Mouse (Mus musculus): ENCODE measurements around the gene Scnn1b. TPM values are rescaled to one million over a fixed set of nuclear protein-coding genes. Genes with fewer than 3 reads are reported as not detected.

The Scnn1b gene
- polyA plus RNA-seq, 1 experiment from 2014 or later, result 0.30 TPM

DNA sequence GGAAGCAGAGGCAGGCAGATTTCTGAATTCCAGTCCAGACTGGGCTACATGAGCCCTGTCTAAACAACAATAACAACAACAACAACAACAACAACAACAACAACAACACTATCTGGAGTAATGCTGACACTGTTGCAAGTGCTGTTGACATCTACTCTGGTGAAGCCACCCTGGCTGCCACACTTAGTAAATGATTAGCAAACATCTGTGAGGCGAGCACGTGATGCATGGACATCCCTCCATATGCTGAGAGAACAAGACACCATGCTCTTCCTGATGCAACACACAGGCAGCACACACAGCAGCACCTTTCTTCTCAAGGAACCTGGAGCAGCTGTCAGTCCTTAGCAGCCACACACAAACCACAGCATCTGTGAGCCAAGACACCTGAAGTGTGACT, 63.0 kb downstream of the Scnn1b start:
- no peak for ATAC-seq
- no peak overlapping the region for H3K9ac ChIP-seq
- 73% methylated on average over 2 of the region's 2 CpGs for WGBS
- no peak overlapping the region for H3K27ac ChIP-seq
- no peaks in the 10 kb centered on the region for H3K4me1 ChIP-seq (replicated peaks)
- H3K4me3 ChIP-seq (replicated peaks), result no peak overlapping the region
- no peak overlapping the region for H3K4me2 ChIP-seq (replicated peaks)
- H3K27me3 ChIP-seq (replicated peaks), result no peaks in the 10 kb centered on the region
- H3K9me3 ChIP-seq, result no peaks in the 10 kb centered on the region
- peaks cover 6% of the 10 kb centered on the region; the same call in 1 of the 2 replicates for H3K36me3 ChIP-seq

DNA sequence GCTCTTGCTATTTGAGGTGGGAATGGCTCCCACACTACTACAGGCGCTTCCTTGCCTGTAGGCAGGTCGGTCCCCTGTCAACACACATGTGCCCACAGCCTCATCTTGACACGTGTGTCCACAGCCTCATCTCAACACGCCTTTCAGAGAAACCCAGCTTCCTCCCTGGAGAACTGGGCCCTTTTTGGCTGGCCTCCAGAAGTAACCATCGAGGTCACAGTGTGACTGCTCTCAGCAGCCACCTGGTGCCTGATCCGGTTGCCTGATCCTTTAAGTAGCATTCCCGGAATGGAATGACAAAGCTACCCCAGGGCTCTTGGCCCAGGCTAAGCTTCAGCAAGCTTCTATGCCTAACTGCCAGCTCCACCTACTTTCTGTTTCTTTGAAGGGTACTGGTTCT, 66.4 kb downstream of the Scnn1b start:
- Histone ChIP-seq H3K9me3 (no peaks in the 10 kb centered on the region), H3K4me3 (replicated peaks) (no peak overlapping the region), H3K27ac (no peak overlapping the region), H3K36me3 (0 out of 2 replicates have a peak, but pooled peaks cover 6% of the 10 kb centered on the region), H3K4me1 (replicated peaks) (peaks cover under 1% of the 10 kb centered on the region), H3K27me3 (replicated peaks) (no peaks in the 10 kb centered on the region), H3K4me2 (replicated peaks) (no peak overlapping the region), H3K9ac (no peak overlapping the region)
- no peak for ATAC-seq
- WGBS, result 60% methylated on average over 7 of the region's 7 CpGs

DNA sequence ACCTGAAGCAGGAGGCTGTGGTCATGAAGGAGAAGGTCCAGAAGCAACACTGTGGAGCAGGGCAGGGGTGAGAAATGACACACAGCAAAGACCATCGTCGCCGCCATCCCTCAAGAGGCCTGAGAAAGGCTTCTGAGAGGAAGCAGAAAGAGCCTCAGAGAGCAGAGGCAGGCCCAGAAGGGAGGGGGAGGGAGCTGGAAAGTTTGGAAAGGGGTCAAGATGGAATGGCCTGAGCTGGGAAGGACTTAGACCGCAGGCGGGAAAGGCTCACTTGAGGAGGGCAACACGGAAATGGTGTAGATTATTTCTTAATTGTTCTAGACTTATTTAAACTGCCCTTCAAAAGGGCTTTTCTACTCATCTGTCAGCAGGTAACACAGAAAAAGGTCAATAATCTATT, 68.8 kb downstream of the Scnn1b start:
- Histone ChIP-seq H3K4me2 (replicated peaks) (no peak overlapping the region), H3K9me3 (no peaks in the 10 kb centered on the region), H3K9ac (no peak overlapping the region), H3K27ac (no peak overlapping the region), H3K27me3 (replicated peaks) (no peaks in the 10 kb centered on the region), H3K36me3 (no peaks in the 10 kb centered on the region), H3K4me1 (replicated peaks) (peaks cover 4% of the 10 kb centered on the region), H3K4me3 (replicated peaks) (no peak overlapping the region)
- WGBS, result 70% methylated on average over 6 of the region's 6 CpGs
- ATAC-seq, result no peak

DNA sequence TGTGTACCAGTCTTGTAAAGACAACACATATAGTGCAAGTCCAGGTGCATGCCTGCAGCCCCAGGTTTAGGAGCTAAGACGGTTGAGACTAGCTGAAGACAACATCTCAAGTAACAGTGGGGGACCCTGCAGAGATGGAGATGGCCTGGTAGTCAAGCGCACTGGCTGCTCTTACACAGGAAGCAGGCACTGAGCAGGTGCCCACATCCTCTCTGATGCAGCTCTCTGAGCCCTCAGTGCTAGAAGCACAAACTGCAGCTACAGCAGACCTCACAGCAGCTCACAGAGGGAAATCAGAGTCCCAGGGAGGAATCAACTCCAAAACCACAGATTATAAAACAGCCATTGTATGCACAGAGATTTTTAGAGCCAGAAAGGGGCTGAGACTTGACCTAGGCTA, 69.5 kb downstream of the Scnn1b start:
- Histone ChIP-seq H3K9me3 (no peaks in the 10 kb centered on the region), H3K27ac (no peak overlapping the region), H3K4me1 (replicated peaks) (peaks cover 4% of the 10 kb centered on the region), H3K4me2 (replicated peaks) (no peak overlapping the region), H3K9ac (no peak overlapping the region), H3K4me3 (replicated peaks) (no peak overlapping the region), H3K36me3 (no peaks in the 10 kb centered on the region), H3K27me3 (replicated peaks) (no peaks in the 10 kb centered on the region)
- no peak for ATAC-seq
- 83% methylated on average over 2 of the region's 2 CpGs for WGBS

DNA sequence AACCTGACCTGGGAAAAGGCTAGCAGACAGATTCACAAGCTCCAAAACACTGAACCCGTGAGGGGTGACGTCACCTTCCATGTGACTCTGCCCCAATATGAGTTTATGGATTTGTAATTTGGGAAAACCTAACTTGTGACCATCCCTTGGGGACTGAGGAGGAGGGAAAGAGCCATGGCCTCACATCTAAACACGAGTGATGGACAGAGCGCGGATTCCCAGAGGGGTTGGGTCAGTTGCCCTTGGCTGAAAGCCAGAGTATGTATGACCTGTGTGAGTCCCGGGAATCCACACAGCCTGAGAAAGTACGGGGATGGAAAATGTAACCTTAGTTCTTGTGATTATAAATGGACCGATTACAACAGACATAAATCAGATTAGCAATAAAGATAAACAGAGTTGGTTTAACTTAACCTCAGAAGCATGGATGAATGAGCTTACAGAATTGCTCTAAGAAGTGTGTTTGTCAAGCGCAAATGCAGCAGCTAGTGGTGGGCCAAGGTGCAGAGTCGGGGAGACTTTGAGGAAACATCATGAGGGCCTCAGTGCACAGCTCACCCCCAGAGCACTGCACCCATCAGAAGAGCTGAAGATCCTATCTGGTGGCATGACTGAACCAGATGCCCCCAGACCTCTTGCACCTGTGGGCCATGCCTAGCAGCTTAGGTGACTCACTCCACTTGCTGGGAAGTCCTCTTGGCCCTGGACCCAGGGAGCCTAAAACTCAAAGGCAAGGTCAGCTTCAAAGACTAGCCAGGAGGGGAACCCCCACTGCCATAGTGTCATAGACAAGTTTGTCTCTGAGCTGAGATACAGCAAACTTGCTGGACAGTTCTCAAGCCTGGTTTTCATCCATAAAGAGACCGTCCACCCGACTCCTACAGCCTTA, 71.3 kb downstream of the Scnn1b start:
- no peaks in the 10 kb centered on the region for H3K36me3 ChIP-seq
- no peaks in the 10 kb centered on the region for H3K27me3 ChIP-seq (replicated peaks)
- H3K4me2 ChIP-seq (replicated peaks), result no peak overlapping the region
- H3K9me3 ChIP-seq, result no peaks in the 10 kb centered on the region
- H3K4me3 ChIP-seq (replicated peaks), result no peak overlapping the region
- peaks cover 4% of the 10 kb centered on the region for H3K4me1 ChIP-seq (replicated peaks)
- H3K9ac ChIP-seq, result no peak overlapping the region
- H3K27ac ChIP-seq, result no peak overlapping the region
- peak; percentile 28; the same call in 1 of the 2 replicates for ATAC-seq
- WGBS, result 40% methylated on average over 12 of the region's 12 CpGs

DNA sequence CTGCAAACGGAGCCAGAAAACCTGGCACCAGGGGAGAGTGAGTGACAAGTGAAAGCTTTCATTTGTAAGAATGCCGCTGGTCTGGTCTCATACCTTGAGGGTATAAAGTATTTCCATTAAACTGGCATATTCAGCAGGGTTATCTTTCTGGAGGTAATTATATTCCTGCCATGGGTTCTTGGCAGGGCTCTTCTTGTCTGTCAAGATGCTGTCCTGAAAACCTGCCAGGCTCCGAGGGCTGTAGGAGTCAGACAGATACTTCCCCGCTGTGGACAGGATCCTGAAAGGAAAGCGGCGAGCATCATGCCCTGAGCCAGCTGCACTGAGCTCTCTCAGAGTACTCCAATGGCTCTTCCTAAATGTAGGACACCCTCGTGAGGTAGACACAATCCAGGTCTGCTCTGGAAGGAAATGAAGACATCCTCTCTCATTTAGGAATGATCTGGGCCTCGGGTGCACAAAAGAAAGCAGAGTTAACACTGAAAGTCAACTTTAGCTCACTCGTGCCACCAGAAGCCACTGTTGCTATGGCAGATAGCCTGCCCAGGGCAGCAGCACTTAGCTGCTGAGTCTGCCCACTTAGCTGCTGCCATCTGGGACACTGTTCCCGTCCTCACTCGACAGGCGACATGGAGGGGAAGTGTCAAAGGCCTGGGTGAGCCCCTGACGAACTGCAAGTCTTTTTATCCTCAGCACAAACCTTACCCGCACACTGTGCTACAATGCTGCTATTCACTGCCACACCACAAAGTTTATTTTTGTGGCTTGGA, 72.2 kb downstream of the Scnn1b start:
- ATAC-seq, result no peak

DNA sequence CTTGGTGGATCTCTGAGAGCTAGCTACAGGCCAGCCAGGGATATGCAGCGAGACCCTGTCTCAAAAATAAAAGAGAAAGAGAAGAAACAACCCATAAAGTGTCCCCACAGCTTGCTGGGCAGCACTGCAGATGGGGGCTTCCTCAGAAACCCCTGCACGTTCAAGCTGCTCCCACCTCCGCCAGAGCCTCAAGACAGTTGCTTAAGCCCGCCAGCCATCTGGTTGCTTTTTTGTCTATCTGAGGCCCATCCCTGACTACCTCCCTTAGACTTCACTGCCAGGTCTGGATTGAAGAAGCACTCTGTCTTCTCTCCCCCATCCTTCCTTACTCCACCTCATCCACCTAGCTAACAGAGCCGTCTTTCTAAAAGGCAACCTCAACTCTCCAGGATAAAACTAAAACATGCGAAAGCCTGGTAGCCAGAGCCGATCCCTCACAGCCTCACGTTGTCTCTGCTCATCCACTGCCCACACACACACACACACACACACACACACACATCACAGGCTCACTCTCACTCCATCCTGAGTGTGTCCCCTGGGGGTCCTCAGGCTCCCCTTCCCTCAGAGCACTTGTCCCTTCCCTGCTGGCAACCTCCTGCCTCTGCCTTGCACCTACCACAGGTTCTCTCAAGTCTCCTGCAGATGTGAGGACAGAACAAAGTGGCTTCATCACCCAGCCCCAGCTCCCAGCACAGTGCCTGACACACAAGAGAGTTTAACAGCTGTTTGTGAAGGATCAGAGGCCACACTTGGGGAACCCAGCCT, 73.5 kb downstream of the Scnn1b start:
- no peak overlapping the region for H3K27ac ChIP-seq
- H3K36me3 ChIP-seq, result 0 out of 2 replicates have a peak, but pooled peaks cover under 1% of the 10 kb centered on the region
- H3K4me2 ChIP-seq (replicated peaks), result no peak overlapping the region
- H3K9ac ChIP-seq, result no peak overlapping the region
- H3K4me1 ChIP-seq (replicated peaks), result peaks cover 4% of the 10 kb centered on the region
- H3K27me3 ChIP-seq (replicated peaks), result no peaks in the 10 kb centered on the region
- no peak for ATAC-seq
- no peaks in the 10 kb centered on the region for H3K9me3 ChIP-seq
- no peak overlapping the region for H3K4me3 ChIP-seq (replicated peaks)
- 69% methylated on average over 8 of the region's 8 CpGs for WGBS

More for the DNA sequence above, 72.2 kb downstream of the Scnn1b start:
- H3K4me3 ChIP-seq (replicated peaks), result no peak overlapping the region
- H3K9me3 ChIP-seq, result no peaks in the 10 kb centered on the region
- H3K4me1 ChIP-seq (replicated peaks), result peaks cover 4% of the 10 kb centered on the region
- no peak overlapping the region for H3K9ac ChIP-seq
- no peaks in the 10 kb centered on the region for H3K27me3 ChIP-seq (replicated peaks)
- no peak overlapping the region for H3K4me2 ChIP-seq (replicated peaks)
- no peak overlapping the region for H3K27ac ChIP-seq
- H3K36me3 ChIP-seq, result no peaks in the 10 kb centered on the region
- WGBS, result 69% methylated on average over 14 of the region's 14 CpGs

DNA sequence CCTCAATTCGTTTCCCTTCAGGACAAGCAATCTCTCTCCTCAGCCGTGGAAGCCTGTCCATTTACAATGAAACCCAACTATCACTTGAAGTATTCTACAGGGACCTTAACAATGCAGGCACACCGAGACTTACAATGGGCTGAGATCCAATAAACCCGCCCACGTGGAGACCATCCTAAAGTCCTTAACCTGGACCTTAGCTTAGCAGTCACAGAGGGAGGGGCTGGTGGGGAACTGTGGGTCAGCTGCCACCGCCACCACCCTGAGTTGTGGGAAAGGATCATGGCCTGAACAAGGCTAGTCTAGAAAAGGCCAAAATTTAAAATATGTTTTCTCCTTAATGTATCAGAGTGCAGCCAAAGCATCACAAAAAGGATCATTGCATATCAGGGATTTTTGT, 74.4 kb downstream of the Scnn1b start:
- no peaks in the 10 kb centered on the region for H3K27me3 ChIP-seq (replicated peaks)
- no peaks in the 10 kb centered on the region for H3K9me3 ChIP-seq
- H3K36me3 ChIP-seq, result 0 out of 2 replicates have a peak, but pooled peaks cover 4% of the 10 kb centered on the region
- no peak overlapping the region for H3K4me2 ChIP-seq (replicated peaks)
- H3K27ac ChIP-seq, result no peak overlapping the region
- peaks cover 4% of the 10 kb centered on the region for H3K4me1 ChIP-seq (replicated peaks)
- H3K4me3 ChIP-seq (replicated peaks), result no peak overlapping the region
- WGBS, result 65% methylated on average over 6 of the region's 6 CpGs
- no peak for ATAC-seq
- H3K9ac ChIP-seq, result no peak overlapping the region

DNA sequence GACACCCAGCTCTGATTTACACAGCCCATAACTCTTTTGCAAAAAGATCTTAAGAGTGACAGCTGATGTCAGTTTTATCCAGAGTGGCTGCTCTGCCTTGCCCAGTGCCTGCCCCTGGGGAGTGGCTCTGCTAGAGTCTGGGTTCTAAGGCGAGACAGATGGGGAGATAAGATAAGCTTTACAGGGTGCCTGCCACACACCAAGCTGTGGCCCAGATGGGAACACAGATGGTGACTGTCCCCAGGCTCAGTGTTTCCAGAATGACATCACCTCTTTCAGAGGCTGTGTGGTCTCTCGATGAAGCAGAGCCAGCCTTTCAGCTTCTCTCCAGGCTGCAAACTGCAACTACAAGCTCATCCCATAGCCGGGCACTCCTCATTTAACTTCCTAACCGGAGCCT, 74.9 kb downstream of the Scnn1b start:
- Histone ChIP-seq H3K27me3 (replicated peaks) (no peaks in the 10 kb centered on the region), H3K4me3 (replicated peaks) (no peak overlapping the region), H3K4me1 (replicated peaks) (peaks cover 4% of the 10 kb centered on the region), H3K27ac (no peak overlapping the region), H3K9ac (no peak overlapping the region), H3K4me2 (replicated peaks) (no peak overlapping the region), H3K9me3 (no peaks in the 10 kb centered on the region), H3K36me3 (0 out of 2 replicates have a peak, but pooled peaks cover 4% of the 10 kb centered on the region)
- WGBS, result 45% methylated on average over 4 of the region's 4 CpGs
- ATAC-seq, result peak; percentile 66

DNA sequence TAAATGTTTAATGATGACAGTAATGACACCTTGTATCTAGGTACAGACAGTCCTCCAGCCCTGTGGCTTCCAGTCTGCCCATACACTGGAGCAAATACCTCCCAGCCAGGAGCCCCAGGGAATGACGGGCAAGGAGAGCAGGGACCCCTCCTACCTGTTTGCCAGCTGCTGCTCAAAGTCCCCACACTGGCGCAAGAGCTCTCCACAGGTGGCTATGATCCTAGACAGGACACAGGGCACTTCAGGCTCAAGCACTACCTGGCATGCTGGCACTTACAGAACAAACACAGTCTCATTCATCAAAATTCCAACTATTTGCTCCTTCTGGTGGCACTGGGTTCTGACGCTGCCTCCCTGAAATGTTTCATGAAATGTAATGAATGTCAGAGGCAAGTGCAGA, 76.2 kb downstream of the Scnn1b start:
- Histone ChIP-seq H3K36me3 (0 out of 2 replicates have a peak, but pooled peaks cover 4% of the 10 kb centered on the region), H3K9ac (no peak overlapping the region), H3K9me3 (no peaks in the 10 kb centered on the region), H3K4me3 (replicated peaks) (no peak overlapping the region), H3K27me3 (replicated peaks) (no peaks in the 10 kb centered on the region), H3K27ac (no peak overlapping the region), H3K4me1 (replicated peaks) (peaks cover 4% of the 10 kb centered on the region), H3K4me2 (replicated peaks) (no peak overlapping the region)
- WGBS, result 80% methylated on average over 3 of the region's 3 CpGs
- ATAC-seq, result no peak

DNA sequence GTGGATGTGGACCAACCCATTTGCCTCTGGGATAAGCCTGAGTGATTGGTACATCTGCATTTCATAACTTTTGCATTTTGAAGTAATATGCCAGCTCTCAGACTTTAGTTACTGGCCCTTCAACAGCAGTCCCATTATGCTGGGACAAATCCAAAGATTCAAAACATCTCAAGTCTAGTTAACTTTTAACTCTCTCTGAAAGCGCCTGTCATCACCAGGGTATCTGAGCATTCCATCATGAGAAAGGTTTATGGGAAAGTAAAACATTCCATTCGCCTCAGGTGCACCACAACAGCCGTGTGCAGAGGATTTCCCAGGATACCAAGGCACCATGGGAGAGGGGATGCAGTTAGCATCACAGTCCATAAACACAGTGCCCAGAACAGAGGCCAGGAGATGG, 76.8 kb downstream of the Scnn1b start:
- no peaks in the 10 kb centered on the region for H3K9me3 ChIP-seq
- H3K27ac ChIP-seq, result no peak overlapping the region
- H3K4me1 ChIP-seq (replicated peaks), result no peaks in the 10 kb centered on the region
- no peaks in the 10 kb centered on the region for H3K27me3 ChIP-seq (replicated peaks)
- H3K4me3 ChIP-seq (replicated peaks), result no peak overlapping the region
- 0 out of 2 replicates have a peak, but pooled peaks cover 4% of the 10 kb centered on the region for H3K36me3 ChIP-seq
- no peak overlapping the region for H3K4me2 ChIP-seq (replicated peaks)
- H3K9ac ChIP-seq, result no peak overlapping the region
- 74% methylated on average over 3 of the region's 3 CpGs for WGBS
- ATAC-seq, result no peak

DNA sequence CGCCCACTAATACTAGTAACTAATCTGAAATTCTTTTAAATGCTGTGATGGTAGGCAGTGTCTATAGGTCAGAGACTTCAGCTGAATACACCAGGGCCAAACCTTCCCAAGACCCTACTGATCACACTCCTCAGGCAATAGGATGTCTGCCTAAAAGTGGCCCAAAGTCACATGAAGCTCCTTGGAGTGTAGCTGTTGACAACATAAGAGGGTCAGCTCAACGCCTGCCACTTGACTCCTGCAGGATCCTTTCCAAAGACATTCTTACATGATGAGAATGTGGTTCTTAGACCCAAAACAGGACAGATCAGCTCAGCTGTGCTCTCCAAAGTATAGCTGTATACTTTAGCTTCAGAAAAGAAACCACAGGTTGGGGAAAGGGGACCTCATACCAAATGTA, 77.5 kb downstream of the Scnn1b start:
- Histone ChIP-seq H3K4me3 (replicated peaks) (no peak overlapping the region), H3K9me3 (no peaks in the 10 kb centered on the region), H3K27ac (no peak overlapping the region), H3K4me2 (replicated peaks) (no peak overlapping the region), H3K36me3 (0 out of 2 replicates have a peak, but pooled peaks cover 4% of the 10 kb centered on the region), H3K4me1 (replicated peaks) (no peaks in the 10 kb centered on the region), H3K9ac (no peak overlapping the region), H3K27me3 (replicated peaks) (no peaks in the 10 kb centered on the region)
- WGBS, result 86% methylated on average over 2 of the region's 2 CpGs
- no peak for ATAC-seq
